Mouse (Mus musculus) megakaryocyte, embryonic 14.5 days (primary cell): ENCODE data around the gene Arpc3. TPM values are rescaled to one million over a fixed set of nuclear protein-coding genes. Genes with fewer than 3 reads are reported as not detected.
"Not testable (repeated sequence)": the region's sequence is repeated elsewhere in the genome, so short reads cannot be mapped to it uniquely, and the experiment has no call there.

Experiments used
- H3K27me3 ChIP-seq: replicated peaks from 2 replicates; pipeline ENCODE3; 2012; ENCODE audit warnings: inconsistent platforms
- H3K36me3 ChIP-seq: replicated peaks from 2 replicates; pipeline ENCODE3; 2012; ENCODE audit warnings: low read length, inconsistent platforms, mixed read lengths
- H3K4me1 ChIP-seq: 2 replicates; pipeline ENCODE4 v1.6.1; 2012; ENCODE audit warnings: inconsistent platforms
- H3K4me3 ChIP-seq: replicated peaks from 2 replicates; pipeline ENCODE3; 2012; ENCODE audit warnings: moderate library complexity, mild to moderate bottlenecking, inconsistent platforms
- H3K9me3 ChIP-seq: 2 replicates; pipeline ENCODE4 v1.6.1; 2012; ENCODE audit warnings: inconsistent platforms
- FLI1 ChIP-seq: IDR thresholded peaks from 2 replicates; pipeline ENCODE4 v1.6.1; 2012; ENCODE audit warnings: low read length, inconsistent platforms, mixed read lengths
- GATA1 ChIP-seq: IDR thresholded peaks from 3 replicates; pipeline ENCODE4 v1.6.1; 2012; ENCODE audit warnings: mixed read lengths, low read length, inconsistent platforms, borderline replicate concordance
- polyA plus RNA-seq: library from polyadenylated mRNA; stranded (reverse); fragments of >175 nt; gene quantifications from 2 replicates; pipeline ENCODE4 v1.2.3, GENCODE M21; 2012; ENCODE audit warnings: low replicate concordance; ENCODE audit not compliant: insufficient read depth

The Arpc3 gene
- polyA plus RNA-seq, 1 experiment, result 49.2 TPM

GRCm38 (mm10) chr5:122451324-122451723 lies 59.6 kb downstream of the Arpc3 start:
- peaks cover 90% of the 10 kb centered on the region for H3K36me3 ChIP-seq
- H3K4me1 ChIP-seq, result peaks cover 3% of the 10 kb centered on the region; the same call in 1 of the 2 replicates
- TF ChIP-seq GATA1 (no peak), FLI1 (no peak)
- H3K27me3 ChIP-seq, result no peaks in the 10 kb centered on the region
- H3K9me3 ChIP-seq, result no peaks in the 10 kb centered on the region
- H3K4me3 ChIP-seq, result no peak overlapping the region

- TF ChIP-seq GATA1 (no peak), FLI1 (no peak)
- Histone ChIP-seq H3K4me3 (no peak overlapping the region), H3K9me3 (no peaks in the 10 kb centered on the region), H3K27me3 (no peaks in the 10 kb centered on the region), H3K36me3 (peaks cover 90% of the 10 kb centered on the region), H3K4me1 (peaks cover 3% of the 10 kb centered on the region; the same call in 1 of the 2 replicates)
These were observed 60.5 kb downstream of the Arpc3 start for GRCm38 (mm10) chr5:122452194-122452593.

- TF ChIP-seq FLI1 (no peak), GATA1 (no peak)
- Histone ChIP-seq H3K9me3 (no peaks in the 10 kb centered on the region), H3K27me3 (no peaks in the 10 kb centered on the region), H3K4me1 (peaks cover 12% of the 10 kb centered on the region), H3K4me3 (no peak overlapping the region), H3K36me3 (peaks cover 93% of the 10 kb centered on the region)
These were observed 61.5 kb downstream of the Arpc3 start for GRCm38 (mm10) chr5:122453188-122453587.

DNA sequence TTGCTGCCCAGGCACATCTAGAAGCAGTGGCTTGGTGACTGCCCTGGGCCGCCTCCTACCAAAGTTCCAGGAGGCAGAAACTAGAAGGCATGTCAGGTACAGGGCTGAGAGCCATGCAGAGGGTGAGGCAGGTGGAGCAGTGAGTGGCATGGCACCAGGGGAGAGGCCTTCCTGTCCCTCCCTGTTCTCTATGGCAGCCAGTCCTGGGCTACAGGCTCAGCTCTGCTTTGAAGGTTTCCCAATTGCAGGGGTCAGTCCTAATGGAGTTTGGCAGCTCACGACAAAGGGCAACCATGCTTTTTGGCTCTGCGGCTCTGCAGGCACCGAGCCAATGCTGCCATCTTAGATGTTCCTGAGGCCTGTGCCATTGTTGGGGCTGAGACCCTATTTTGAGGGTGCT lies 62.8 kb downstream of the Arpc3 start:
- Histone ChIP-seq H3K9me3 (no peaks in the 10 kb centered on the region), H3K4me3 (no peak overlapping the region), H3K4me1 (peaks cover 22% of the 10 kb centered on the region), H3K36me3 (peaks cover 98% of the 10 kb centered on the region), H3K27me3 (no peaks in the 10 kb centered on the region)
- TF ChIP-seq GATA1, result no peak
- TF ChIP-seq FLI1, result no peak

GRCm38 (mm10) chr5:122454883-122455282 lies 63.2 kb downstream of the Arpc3 start:
- TF ChIP-seq GATA1 (no peak), FLI1 (no peak)
- no peaks in the 10 kb centered on the region for H3K9me3 ChIP-seq
- H3K36me3 ChIP-seq, result peaks cover 99% of the 10 kb centered on the region
- no peaks in the 10 kb centered on the region for H3K27me3 ChIP-seq
- H3K4me3 ChIP-seq, result no peak overlapping the region
- peaks cover 24% of the 10 kb centered on the region for H3K4me1 ChIP-seq

DNA sequence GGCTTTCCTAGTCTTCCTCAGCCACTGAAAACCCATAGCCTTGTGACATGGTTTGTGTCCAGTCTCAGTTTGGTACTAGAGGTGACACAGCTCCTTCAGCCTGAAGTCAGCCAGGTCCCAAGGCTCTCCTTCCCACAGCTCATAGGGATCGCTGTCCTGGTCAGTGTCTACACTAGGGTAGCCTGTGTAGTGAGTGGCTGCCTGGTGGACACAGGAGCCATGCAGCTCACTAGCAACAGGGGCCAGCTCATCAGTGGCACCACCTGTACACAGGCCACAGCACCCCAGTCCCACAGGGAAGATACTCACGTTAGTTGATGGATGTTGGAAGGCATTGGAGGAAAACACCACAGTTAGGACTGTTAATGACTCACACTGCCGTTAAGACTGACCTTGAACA lies 63.9 kb downstream of the Arpc3 start:
- TF ChIP-seq FLI1 (no peak), GATA1 (no peak)
- H3K27me3 ChIP-seq, result no peaks in the 10 kb centered on the region
- H3K9me3 ChIP-seq, result no peaks in the 10 kb centered on the region
- H3K4me3 ChIP-seq, result no peak overlapping the region
- peaks cover 26% of the 10 kb centered on the region for H3K4me1 ChIP-seq
- peaks cover 100% of the 10 kb centered on the region for H3K36me3 ChIP-seq

DNA sequence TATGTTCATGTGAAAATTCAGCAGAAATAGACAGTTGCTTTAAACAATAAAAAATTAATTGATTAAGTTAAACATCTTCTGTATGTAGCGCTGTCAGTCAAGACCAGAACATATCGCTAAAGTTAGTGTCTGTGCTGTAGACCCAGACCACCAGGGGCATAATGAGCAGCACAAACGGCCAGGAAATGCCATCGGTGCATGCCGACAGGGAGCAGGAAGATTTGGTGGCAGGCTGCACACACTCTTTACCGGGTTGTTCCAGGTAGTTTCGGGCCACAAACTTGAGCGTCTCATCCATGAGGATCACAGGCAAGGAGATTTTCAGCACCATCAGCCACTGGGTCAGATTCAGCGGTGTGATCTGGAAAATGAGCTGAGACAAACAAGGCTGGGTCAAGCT lies 65.4 kb downstream of the Arpc3 start:
- not testable (repeated sequence) for H3K9me3 ChIP-seq, H3K27me3 ChIP-seq, H3K4me3 ChIP-seq
- peaks cover 23% of the 10 kb centered on the region for H3K4me1 ChIP-seq
- H3K36me3 ChIP-seq, result peaks cover 100% of the 10 kb centered on the region

- TF ChIP-seq FLI1 (no peak), GATA1 (no peak)
- Histone ChIP-seq H3K27me3 (no peaks in the 10 kb centered on the region), H3K9me3 (no peaks in the 10 kb centered on the region), H3K4me3 (no peak overlapping the region), H3K36me3 (peaks cover 100% of the 10 kb centered on the region), H3K4me1 (peaks cover 23% of the 10 kb centered on the region)
These were observed 66.4 kb downstream of the Arpc3 start for GRCm38 (mm10) chr5:122458066-122458465.

DNA sequence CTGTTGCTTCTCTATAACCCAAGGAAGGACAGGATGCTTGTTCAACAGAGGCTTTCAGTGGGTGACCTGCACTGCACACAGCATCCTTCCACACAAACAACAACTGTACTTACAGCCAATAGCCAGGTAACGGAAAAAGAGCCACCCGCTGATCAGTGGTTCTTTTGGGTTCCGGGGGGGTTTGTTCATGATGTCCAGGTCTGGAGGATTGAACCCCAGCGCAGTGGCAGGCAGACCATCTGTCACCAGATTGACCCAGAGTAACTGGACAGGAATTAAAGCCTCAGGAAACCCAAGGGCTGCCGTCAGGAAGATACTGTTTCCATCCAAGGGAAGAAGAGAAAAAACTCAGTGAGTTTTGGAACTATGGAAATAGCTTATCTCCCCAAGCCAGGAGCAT lies 67.7 kb downstream of the Arpc3 start:
- Histone ChIP-seq H3K36me3 (peaks cover 100% of the 10 kb centered on the region), H3K9me3 (no peaks in the 10 kb centered on the region), H3K4me1 (peaks cover 23% of the 10 kb centered on the region), H3K27me3 (no peaks in the 10 kb centered on the region), H3K4me3 (no peak overlapping the region)
- TF ChIP-seq FLI1 (no peak), GATA1 (no peak)

DNA sequence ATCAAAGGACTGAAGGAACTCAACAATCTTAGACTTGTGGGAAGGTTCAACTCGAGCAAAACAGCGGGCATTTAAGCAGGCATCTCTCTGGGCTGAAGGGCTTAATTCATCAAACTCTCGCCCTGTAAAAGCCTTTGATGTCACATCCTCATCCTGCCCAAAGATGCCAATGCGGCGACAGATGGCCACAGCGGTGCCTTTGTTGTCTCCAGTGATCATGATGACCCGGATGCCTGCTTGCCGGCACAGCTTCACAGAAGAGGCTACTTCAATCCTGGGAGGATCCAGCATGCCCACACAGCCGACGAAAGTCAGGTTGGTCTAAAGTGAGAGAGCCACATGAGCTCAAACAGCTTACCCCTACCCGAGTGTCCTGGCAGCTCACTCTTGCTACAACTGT lies 69.0 kb downstream of the Arpc3 start:
- Histone ChIP-seq H3K4me3 (no peak overlapping the region), H3K27me3 (no peaks in the 10 kb centered on the region), H3K4me1 (peaks cover 23% of the 10 kb centered on the region), H3K36me3 (peaks cover 100% of the 10 kb centered on the region), H3K9me3 (no peaks in the 10 kb centered on the region)
- TF ChIP-seq FLI1, result no peak
- no peak for TF ChIP-seq GATA1

- Histone ChIP-seq H3K4me3 (no peak overlapping the region), H3K4me1 (peaks cover 23% of the 10 kb centered on the region), H3K36me3 (peaks cover 100% of the 10 kb centered on the region), H3K27me3 (no peaks in the 10 kb centered on the region), H3K9me3 (no peaks in the 10 kb centered on the region)
- TF ChIP-seq GATA1, result no peak
These were observed 69.8 kb downstream of the Arpc3 start for GRCm38 (mm10) chr5:122461431-122461830.

Other genes starting within 250 kb of the Arpc3 start
- gene Ppp1cc, start 233.6 kb upstream of the Arpc3 start, polyA plus RNA-seq, result 22.9 and 52.2 TPM in 2 replicates
- 6.0 TPM in 1 of 2 replicates, not detected in the other for gene Hvcn1, start 185.1 kb upstream of the Arpc3 start, polyA plus RNA-seq
- 3.2 and 11.9 TPM in 2 replicates for gene Tctn1, start 127.4 kb upstream of the Arpc3 start, polyA plus RNA-seq
- 4.8 and 5.0 TPM in 2 replicates for gene Pptc7, start 107.5 kb upstream of the Arpc3 start, polyA plus RNA-seq
- gene Rad9b, start 37.6 kb upstream of the Arpc3 start, polyA plus RNA-seq, result 0.25 TPM in 1 of 2 replicates, not detected in the other
- gene Vps29, start 37.5 kb upstream of the Arpc3 start, polyA plus RNA-seq, result 20.9 TPM in 1 of 2 replicates, not detected in the other
- gene Gpn3, start 20.0 kb upstream of the Arpc3 start, polyA plus RNA-seq, result 6.5 and 26.4 TPM in 2 replicates
- 13.1 and 33.6 TPM in 2 replicates for gene Fam216a, start 19.5 kb upstream of the Arpc3 start, polyA plus RNA-seq
- 2.8 and 10.1 TPM in 2 replicates for gene Anapc7, start 29.8 kb downstream of the Arpc3 start, polyA plus RNA-seq
- gene Atp2a2, start 110.3 kb downstream of the Arpc3 start, polyA plus RNA-seq, result 17.2 and 27.1 TPM in 2 replicates
- not detected in 2 replicates for gene Ift81, start 222.6 kb downstream of the Arpc3 start, polyA plus RNA-seq